Mouse (Mus musculus): ENCODE results near the gene Ptgs1. TPM values are rescaled to one million over a fixed set of nuclear protein-coding genes. Genes with fewer than 3 reads are reported as not detected.

Gene Ptgs1
- polyA plus RNA-seq, 1 experiment from 2014 or later, result 76.1 TPM

- Histone ChIP-seq H3K27ac (ENCODE audit: low read length) (peak overlapping the region; percentile 91), H3K4me1 (replicated peaks; ENCODE audit: control insufficient read depth, insufficient read depth, low read length) (peaks cover 42% of the 10 kb centered on the region), H3K4me2 (ENCODE audit: low read depth, low read length) (no peak overlapping the region), H3K36me3 (ENCODE audit: control insufficient read depth, insufficient read depth, low read length) (peaks cover 29% of the 10 kb centered on the region), H3K27me3 (ENCODE audit: control insufficient read depth, insufficient read depth, low read depth, low read length) (no peaks in the 10 kb centered on the region), H3K9me3 (ENCODE audit: control insufficient read depth, low read length) (no peaks in the 10 kb centered on the region), H3K4me3 (ENCODE audit: low read length) (no peak overlapping the region), H3K9ac (ENCODE audit: low read length) (no peak overlapping the region)
- WGBS, result 81% methylated on average over 5 of the region's 5 CpGs
- no peak for ATAC-seq (ENCODE audit: low read depth)
Observed at GRCm38 (mm10) chr2:36236889-36237288, 6.7 kb downstream of the Ptgs1 start.

- Histone ChIP-seq H3K36me3 (ENCODE audit: control insufficient read depth, insufficient read depth, low read length) (peaks cover 29% of the 10 kb centered on the region), H3K4me1 (replicated peaks; ENCODE audit: control insufficient read depth, insufficient read depth, low read length) (peaks cover 40% of the 10 kb centered on the region), H3K9ac (ENCODE audit: low read length) (no peak overlapping the region), H3K9me3 (ENCODE audit: control insufficient read depth, low read length) (no peaks in the 10 kb centered on the region), H3K27me3 (ENCODE audit: control insufficient read depth, insufficient read depth, low read depth, low read length) (no peaks in the 10 kb centered on the region), H3K27ac (ENCODE audit: low read length) (peak overlapping the region; percentile 91), H3K4me3 (ENCODE audit: low read length) (no peak overlapping the region), H3K4me2 (ENCODE audit: low read depth, low read length) (no peak overlapping the region)
- peak; percentile 23 for ATAC-seq (ENCODE audit: low read depth)
- WGBS, result 57% methylated on average over 6 of the region's 6 CpGs
Observed at GRCm38 (mm10) chr2:36237557-36237956, 7.3 kb downstream of the Ptgs1 start.

- H3K27ac ChIP-seq (ENCODE audit: low read length), result no peak overlapping the region
- no peak overlapping the region for H3K9ac ChIP-seq (ENCODE audit: low read length)
- H3K4me1 ChIP-seq (replicated peaks; ENCODE audit: control insufficient read depth, insufficient read depth, low read length), result peaks cover 43% of the 10 kb centered on the region
- H3K27me3 ChIP-seq (ENCODE audit: control insufficient read depth, insufficient read depth, low read depth, low read length), result no peaks in the 10 kb centered on the region
- 69% methylated on average over 3 of the region's 3 CpGs for WGBS
- no peak for ATAC-seq (ENCODE audit: low read depth)
- H3K9me3 ChIP-seq (ENCODE audit: control insufficient read depth, low read length), result no peaks in the 10 kb centered on the region
- no peak overlapping the region for H3K4me2 ChIP-seq (ENCODE audit: low read depth, low read length)
- no peak overlapping the region for H3K4me3 ChIP-seq (ENCODE audit: low read length)
- peaks cover 29% of the 10 kb centered on the region for H3K36me3 ChIP-seq (ENCODE audit: control insufficient read depth, insufficient read depth, low read length)
Observed at GRCm38 (mm10) chr2:36238467-36238866, 8.2 kb downstream of the Ptgs1 start.

GRCm38 (mm10) chr2:36238951-36239350 is 8.7 kb downstream of the Ptgs1 start:
- Histone ChIP-seq H3K9me3 (ENCODE audit: control insufficient read depth, low read length) (no peaks in the 10 kb centered on the region), H3K4me3 (ENCODE audit: low read length) (no peak overlapping the region), H3K9ac (ENCODE audit: low read length) (no peak overlapping the region), H3K27me3 (ENCODE audit: control insufficient read depth, insufficient read depth, low read depth, low read length) (no peaks in the 10 kb centered on the region), H3K27ac (ENCODE audit: low read length) (no peak overlapping the region), H3K4me2 (ENCODE audit: low read depth, low read length) (no peak overlapping the region), H3K4me1 (replicated peaks; ENCODE audit: control insufficient read depth, insufficient read depth, low read length) (peaks cover 45% of the 10 kb centered on the region), H3K36me3 (ENCODE audit: control insufficient read depth, insufficient read depth, low read length) (peaks cover 29% of the 10 kb centered on the region)
- ATAC-seq (ENCODE audit: low read depth), result no peak
- WGBS, result 75% methylated on average over 2 of the region's 2 CpGs

GRCm38 (mm10) chr2:36242514-36242913 is 12.3 kb downstream of the Ptgs1 start:
- no peak overlapping the region for H3K9ac ChIP-seq (ENCODE audit: low read length)
- WGBS, result 83% methylated on average over 13 of the region's 13 CpGs
- H3K36me3 ChIP-seq (ENCODE audit: control insufficient read depth, insufficient read depth, low read length), result peaks cover 34% of the 10 kb centered on the region
- no peak overlapping the region for H3K4me2 ChIP-seq (ENCODE audit: low read depth, low read length)
- no peak overlapping the region for H3K4me3 ChIP-seq (ENCODE audit: low read length)
- peaks cover 13% of the 10 kb centered on the region for H3K4me1 ChIP-seq (replicated peaks; ENCODE audit: control insufficient read depth, insufficient read depth, low read length)
- H3K27me3 ChIP-seq (ENCODE audit: control insufficient read depth, insufficient read depth, low read depth, low read length), result no peaks in the 10 kb centered on the region
- no peak for ATAC-seq (ENCODE audit: low read depth)
- no peak overlapping the region for H3K27ac ChIP-seq (ENCODE audit: low read length)
- no peaks in the 10 kb centered on the region for H3K9me3 ChIP-seq (ENCODE audit: control insufficient read depth, low read length)

- peaks cover 29% of the 10 kb centered on the region for H3K36me3 ChIP-seq (ENCODE audit: control insufficient read depth, insufficient read depth, low read length)
- H3K9me3 ChIP-seq (ENCODE audit: control insufficient read depth, low read length), result no peaks in the 10 kb centered on the region
- H3K27ac ChIP-seq (ENCODE audit: low read length), result peak overlapping the region; percentile 71
- no peak overlapping the region for H3K9ac ChIP-seq (ENCODE audit: low read length)
- no peaks in the 10 kb centered on the region for H3K27me3 ChIP-seq (ENCODE audit: control insufficient read depth, insufficient read depth, low read depth, low read length)
- peaks cover 8% of the 10 kb centered on the region for H3K4me1 ChIP-seq (replicated peaks; ENCODE audit: control insufficient read depth, insufficient read depth, low read length)
- H3K4me2 ChIP-seq (ENCODE audit: low read depth, low read length), result no peak overlapping the region
- 59% methylated on average over 9 of the region's 9 CpGs for WGBS
- ATAC-seq (ENCODE audit: low read depth), result peak; percentile 41
- no peak overlapping the region for H3K4me3 ChIP-seq (ENCODE audit: low read length)
Observed at GRCm38 (mm10) chr2:36243296-36243891, 13.2 kb downstream of the Ptgs1 start.

GRCm38 (mm10) chr2:36243892-36244309 is 13.7 kb downstream of the Ptgs1 start:
- peak; percentile 86 for ATAC-seq (ENCODE audit: low read depth)
- Histone ChIP-seq H3K27ac (ENCODE audit: low read length) (peak overlapping the region; percentile 71), H3K36me3 (ENCODE audit: control insufficient read depth, insufficient read depth, low read length) (peaks cover 27% of the 10 kb centered on the region)

GRCm38 (mm10) chr2:36244705-36245104 is 14.5 kb downstream of the Ptgs1 start:
- Histone ChIP-seq H3K27me3 (ENCODE audit: control insufficient read depth, insufficient read depth, low read depth, low read length) (no peaks in the 10 kb centered on the region), H3K4me2 (ENCODE audit: low read depth, low read length) (no peak overlapping the region), H3K9me3 (ENCODE audit: control insufficient read depth, low read length) (no peaks in the 10 kb centered on the region), H3K36me3 (ENCODE audit: control insufficient read depth, insufficient read depth, low read length) (peaks cover 23% of the 10 kb centered on the region), H3K4me1 (replicated peaks; ENCODE audit: control insufficient read depth, insufficient read depth, low read length) (peaks cover 8% of the 10 kb centered on the region), H3K27ac (ENCODE audit: low read length) (peak overlapping the region; percentile 71), H3K9ac (ENCODE audit: low read length) (no peak overlapping the region), H3K4me3 (ENCODE audit: low read length) (no peak overlapping the region)
- no peak for ATAC-seq (ENCODE audit: low read depth)
- WGBS, result 75% methylated on average over 3 of the region's 3 CpGs

More at GRCm38 (mm10) chr2:36243892-36244309, 13.7 kb downstream of the Ptgs1 start:
- Histone ChIP-seq H3K4me2 (ENCODE audit: low read depth, low read length) (no peak overlapping the region), H3K9ac (ENCODE audit: low read length) (no peak overlapping the region), H3K4me3 (ENCODE audit: low read length) (no peak overlapping the region), H3K4me1 (replicated peaks; ENCODE audit: control insufficient read depth, insufficient read depth, low read length) (peaks cover 8% of the 10 kb centered on the region), H3K9me3 (ENCODE audit: control insufficient read depth, low read length) (no peaks in the 10 kb centered on the region), H3K27me3 (ENCODE audit: control insufficient read depth, insufficient read depth, low read depth, low read length) (no peaks in the 10 kb centered on the region)
- WGBS, result 24% methylated on average over 5 of the region's 5 CpGs

GRCm38 (mm10) chr2:36247964-36248363 is 17.7 kb downstream of the Ptgs1 start:
- H3K36me3 ChIP-seq (ENCODE audit: control insufficient read depth, insufficient read depth, low read length), result peaks cover 13% of the 10 kb centered on the region

More at GRCm38 (mm10) chr2:36247964-36248363, 17.7 kb downstream of the Ptgs1 start:
- Histone ChIP-seq H3K4me1 (replicated peaks; ENCODE audit: control insufficient read depth, insufficient read depth, low read length) (peaks cover 8% of the 10 kb centered on the region), H3K9ac (ENCODE audit: low read length) (no peak overlapping the region), H3K27ac (ENCODE audit: low read length) (no peak overlapping the region), H3K9me3 (ENCODE audit: control insufficient read depth, low read length) (no peaks in the 10 kb centered on the region), H3K4me2 (ENCODE audit: low read depth, low read length) (no peak overlapping the region), H3K27me3 (ENCODE audit: control insufficient read depth, insufficient read depth, low read depth, low read length) (no peaks in the 10 kb centered on the region), H3K4me3 (ENCODE audit: low read length) (no peak overlapping the region)
- ATAC-seq (ENCODE audit: low read depth), result no peak
- WGBS, result 70% methylated on average over 3 of the region's 3 CpGs
